Mouse (Mus musculus) neural tube, embryonic 11.5 days (tissue): ENCODE data around the gene Glis3. TPM values are rescaled to one million over a fixed set of nuclear protein-coding genes. Genes with fewer than 3 reads are reported as not detected.

Experiments
- ATAC-seq: fragments of 200-750 bp; cut with Nextera tagmentation; 2 replicates; pipeline ENCODE4 v1.8.0; 2017; ENCODE audit warnings: moderate number of reproducible peaks, mild to moderate bottlenecking, moderate TSS enrichment, moderate library complexity; ENCODE audit not compliant: insufficient read depth, low FRiP score, low TSS enrichment
- DNase-seq: peaks from one replicate; pipeline ENCODE4 v3.0.0-alpha.2; 2015; ENCODE audit warnings: low spot score
- H3K27ac ChIP-seq: fragments of 300-500 bp; sonication (generic); 2 replicates; pipeline ENCODE4 v1.5.1; 2014; ENCODE audit warnings: low read depth, mild to moderate bottlenecking, low read length
- H3K27me3 ChIP-seq: fragments of 300-500 bp; sonication (generic); 2 replicates; pipeline ENCODE4 v1.6.1; 2014; ENCODE audit warnings: mild to moderate bottlenecking, low read length, mixed read lengths; ENCODE audit not compliant: control insufficient read depth, insufficient read depth
- H3K36me3 ChIP-seq: fragments of 300-500 bp; sonication (generic); 2 replicates; pipeline ENCODE4 v1.6.1; 2014; ENCODE audit warnings: mild to moderate bottlenecking, low read length, moderate library complexity, mixed read lengths; ENCODE audit not compliant: control insufficient read depth, insufficient read depth
- H3K4me1 ChIP-seq: fragments of 300-500 bp; sonication (generic); 2 replicates; pipeline ENCODE4 v1.6.1; 2014; ENCODE audit warnings: low read length, mixed read lengths; ENCODE audit not compliant: control insufficient read depth, insufficient read depth
- H3K4me2 ChIP-seq: fragments of 300-500 bp; sonication (generic); 2 replicates; pipeline ENCODE4 v1.6.1; 2014; ENCODE audit warnings: low read depth, mild to moderate bottlenecking, moderate library complexity
- H3K4me3 ChIP-seq: fragments of 300-500 bp; sonication (generic); 2 replicates; pipeline ENCODE4 v1.5.1; 2014; ENCODE audit warnings: low read depth, low read length
- H3K9ac ChIP-seq: fragments of 300-500 bp; sonication (generic); 2 replicates; pipeline ENCODE4 v1.6.1; 2014; ENCODE audit warnings: mild to moderate bottlenecking, low read length
- H3K9me3 ChIP-seq: fragments of 300-500 bp; sonication (generic); 2 replicates; pipeline ENCODE4 v1.6.1; 2016; ENCODE audit warnings: low read length; ENCODE audit not compliant: control insufficient read depth
- WGBS: fragments of 180-500 bp; shearing (Covaris S2); extraction: QIAGEN DNeasy Blood & Tissue Kit; methylation state at CpG from one replicate; pipeline ENCODE4 v1.1.7; 2014; 5-methylcytosine and 5-hydroxymethylcytosine counted together
- polyA plus RNA-seq: library from polyadenylated mRNA; unstranded; fragments of >200 nt; fragmentation: Nextera tagmentation; extraction: Ambion mirVana; gene quantifications from 2 replicates; pipeline ENCODE4 v1.2.1, GENCODE M21; 2014

Glis3 gene
- polyA plus RNA-seq, 1 experiment from 2014 or later: 1.6 TPM

DNA sequence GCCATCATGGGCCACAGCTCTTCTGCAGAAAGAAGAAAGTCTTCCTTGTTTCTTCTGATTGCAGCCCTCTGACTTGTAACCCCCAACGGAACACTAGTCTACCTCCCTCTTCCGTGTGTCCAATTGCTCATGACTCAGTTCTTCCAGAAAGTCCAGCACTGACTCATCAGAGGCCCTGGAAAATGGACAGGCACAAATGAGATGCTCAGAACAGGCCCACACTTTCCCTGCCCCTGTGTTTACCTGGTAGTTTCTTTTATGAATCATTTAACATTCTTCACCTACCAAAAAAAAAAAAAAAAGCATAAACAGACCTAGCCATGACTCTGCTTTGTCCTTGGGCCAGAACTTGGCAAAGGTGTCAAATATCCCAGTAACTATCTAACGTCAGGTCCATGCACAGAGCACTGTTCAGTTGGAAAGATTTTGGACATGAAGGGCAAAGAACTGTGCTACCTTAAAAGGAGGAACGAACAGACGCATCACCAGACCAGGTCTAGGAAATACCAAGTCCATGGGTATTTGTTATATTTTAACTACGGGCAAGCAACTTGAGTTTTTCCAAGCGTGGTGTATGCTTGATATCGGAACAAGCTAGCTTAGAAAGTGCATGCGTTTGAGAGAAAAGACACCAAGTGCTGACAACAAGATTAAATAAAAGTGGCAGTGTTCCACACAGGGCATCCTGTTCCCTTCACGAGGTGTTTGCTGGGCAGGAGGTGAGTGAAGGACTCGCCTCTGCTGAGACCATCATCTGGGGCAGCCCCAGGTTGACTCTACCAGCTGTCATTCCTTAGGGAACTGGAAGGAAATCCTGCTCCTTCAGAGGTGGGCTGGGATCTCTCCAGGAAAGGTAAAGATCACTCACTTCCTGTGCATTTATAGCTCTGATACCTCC is 58.0 kb downstream of the Glis3 start:
- H3K36me3 ChIP-seq: no peaks in the 10 kb centered on the region
- no peak overlapping the region for H3K4me2 ChIP-seq
- no peak for DNase-seq
- ATAC-seq: no peak
- 92% methylated on average over 11 of the region's 11 CpGs for WGBS
- no peak overlapping the region for H3K9ac ChIP-seq
- H3K27ac ChIP-seq: no peak overlapping the region
- no peaks in the 10 kb centered on the region for H3K4me1 ChIP-seq
- no peak overlapping the region for H3K4me3 ChIP-seq
- H3K9me3 ChIP-seq: no peaks in the 10 kb centered on the region
- no peaks in the 10 kb centered on the region for H3K27me3 ChIP-seq

DNA sequence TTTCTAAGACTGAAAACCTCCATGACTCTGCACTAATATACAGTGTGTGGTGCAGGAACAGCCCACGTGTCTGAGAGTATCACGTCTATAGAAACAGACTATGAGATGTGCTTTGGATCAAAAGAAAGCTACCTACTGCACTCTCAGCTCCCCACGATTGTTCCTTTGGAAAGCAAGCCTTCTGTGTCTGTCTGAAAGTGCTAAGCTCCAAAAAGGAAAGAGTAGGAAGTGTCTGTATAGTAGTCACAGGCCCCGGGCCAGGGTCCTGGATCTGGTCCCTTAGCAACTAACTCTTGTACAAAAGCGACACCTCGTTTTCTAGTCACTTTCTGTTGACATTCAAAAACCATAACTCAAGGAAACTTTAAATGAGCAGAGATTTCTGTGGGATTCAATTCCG is 62.1 kb downstream of the Glis3 start:
- no peaks in the 10 kb centered on the region for H3K36me3 ChIP-seq
- ATAC-seq (no peak), DNase-seq (no peak)
- H3K4me2 ChIP-seq: no peak overlapping the region
- H3K4me3 ChIP-seq: no peak overlapping the region
- H3K27ac ChIP-seq: no peak overlapping the region
- H3K9ac ChIP-seq: no peak overlapping the region
- no peaks in the 10 kb centered on the region for H3K4me1 ChIP-seq
- WGBS: 87% methylated on average over 7 of the region's 7 CpGs
- no peaks in the 10 kb centered on the region for H3K27me3 ChIP-seq
- H3K9me3 ChIP-seq: no peaks in the 10 kb centered on the region

DNA sequence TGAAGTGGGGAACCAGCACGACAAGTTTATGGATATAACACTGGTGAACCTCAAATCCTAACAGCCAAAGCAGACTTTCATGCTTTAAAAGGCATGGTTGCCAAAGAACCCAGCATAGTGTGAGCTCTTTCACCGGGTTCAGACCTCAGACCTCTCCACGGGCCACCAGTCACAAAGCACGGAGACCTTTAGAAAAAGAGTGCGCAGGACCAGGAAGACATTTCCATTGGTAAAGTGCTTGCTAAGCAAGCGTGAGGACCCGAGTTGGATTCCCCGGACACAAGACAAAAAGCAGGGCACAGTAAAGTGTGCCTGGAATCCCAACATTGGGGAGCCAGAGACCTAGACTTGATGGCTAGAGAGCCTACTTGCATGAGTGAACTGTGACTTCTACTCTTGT is 62.7 kb downstream of the Glis3 start:
- no peak overlapping the region for H3K4me2 ChIP-seq
- no peak overlapping the region for H3K4me3 ChIP-seq
- ATAC-seq: no peak
- H3K9me3 ChIP-seq: no peaks in the 10 kb centered on the region
- no peaks in the 10 kb centered on the region for H3K27me3 ChIP-seq
- no peaks in the 10 kb centered on the region for H3K36me3 ChIP-seq
- no peaks in the 10 kb centered on the region for H3K4me1 ChIP-seq
- H3K27ac ChIP-seq: no peak overlapping the region
- DNase-seq: no peak
- WGBS: 72% methylated on average over 8 of the region's 8 CpGs
- H3K9ac ChIP-seq: no peak overlapping the region

DNA sequence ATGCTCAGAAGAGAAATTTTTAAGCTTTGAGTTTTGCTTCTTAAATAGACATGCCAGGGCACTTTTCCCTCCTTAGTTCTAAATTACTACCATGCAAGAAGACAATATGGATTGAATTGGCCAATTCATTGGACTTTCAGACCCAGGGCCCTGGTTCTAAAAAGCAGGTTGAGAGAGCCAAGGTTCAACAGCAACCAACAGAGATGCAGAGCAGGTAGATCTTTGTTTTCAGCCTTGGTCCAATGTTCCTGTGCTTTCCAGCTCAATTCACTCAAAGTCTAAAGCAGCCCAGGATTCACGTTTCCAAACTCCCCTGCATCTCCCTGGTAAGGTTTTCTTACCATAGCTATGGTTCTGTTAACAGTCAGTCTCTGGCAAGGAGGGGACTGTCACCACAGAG is 63.4 kb downstream of the Glis3 start:
- ATAC-seq (no peak), DNase-seq (no peak)
- Histone ChIP-seq H3K9me3 (no peaks in the 10 kb centered on the region), H3K9ac (no peak overlapping the region), H3K4me1 (no peaks in the 10 kb centered on the region), H3K27me3 (no peaks in the 10 kb centered on the region), H3K4me3 (no peak overlapping the region), H3K4me2 (no peak overlapping the region), H3K36me3 (no peaks in the 10 kb centered on the region), H3K27ac (no peak overlapping the region)
- 68% methylated on average over 1 of the region's 1 CpGs for WGBS

DNA sequence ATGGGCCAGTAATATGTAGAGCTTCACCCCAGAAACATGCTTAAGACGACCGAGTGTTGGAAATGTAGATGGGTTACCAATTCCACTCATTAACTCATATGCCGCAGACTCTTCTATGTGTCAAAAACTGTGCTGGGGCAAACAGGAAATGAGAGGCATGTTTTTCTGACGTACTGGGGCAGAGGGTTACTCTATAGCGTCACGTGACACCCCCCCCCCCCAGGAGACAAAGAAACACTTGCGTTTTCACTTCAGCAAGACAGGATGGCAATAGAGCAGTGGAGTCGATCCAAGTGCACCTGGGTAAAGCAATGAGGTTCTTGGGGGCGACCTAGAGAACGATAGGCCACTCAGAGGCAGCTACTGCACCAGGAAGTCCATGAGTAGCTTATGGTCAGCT is 67.6 kb downstream of the Glis3 start:
- H3K4me3 ChIP-seq: no peak overlapping the region
- H3K4me1 ChIP-seq: no peaks in the 10 kb centered on the region; the same call in 1 of the 2 replicates
- WGBS: 87% methylated on average over 10 of the region's 10 CpGs
- no peak overlapping the region for H3K4me2 ChIP-seq
- no peak overlapping the region for H3K27ac ChIP-seq
- no peak for DNase-seq
- no peaks in the 10 kb centered on the region for H3K9me3 ChIP-seq
- no peaks in the 10 kb centered on the region for H3K36me3 ChIP-seq
- no peak for ATAC-seq
- H3K9ac ChIP-seq: no peak overlapping the region
- no peaks in the 10 kb centered on the region for H3K27me3 ChIP-seq

DNA sequence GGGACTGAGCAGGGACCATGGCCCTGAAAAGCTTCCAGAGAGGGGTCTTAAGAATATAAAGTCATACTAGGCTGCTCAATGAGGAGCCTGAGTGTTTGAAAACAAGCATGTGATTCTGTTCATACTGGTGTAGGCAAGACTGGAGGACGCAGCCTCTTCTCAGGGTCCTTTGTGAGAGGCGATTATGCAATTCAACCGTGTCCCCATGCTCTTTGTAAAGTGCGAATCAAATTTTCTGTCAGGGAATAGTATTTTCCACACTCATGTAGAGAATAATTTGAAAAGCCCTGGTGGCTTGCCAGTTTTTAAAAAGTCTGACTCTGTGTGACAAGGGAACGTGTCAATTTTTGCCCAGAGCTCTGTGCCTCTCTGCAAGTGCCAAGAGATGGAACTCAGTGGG is 71.1 kb downstream of the Glis3 start:
- H3K36me3 ChIP-seq: no peaks in the 10 kb centered on the region
- H3K4me3 ChIP-seq: no peak overlapping the region
- H3K27me3 ChIP-seq: no peaks in the 10 kb centered on the region
- no peaks in the 10 kb centered on the region for H3K9me3 ChIP-seq
- WGBS: 57% methylated on average over 5 of the region's 5 CpGs
- ATAC-seq: no peak
- DNase-seq: no peak
- no peaks in the 10 kb centered on the region; the same call in 1 of the 2 replicates for H3K4me1 ChIP-seq
- no peak overlapping the region for H3K9ac ChIP-seq
- H3K27ac ChIP-seq: no peak overlapping the region
- no peak overlapping the region for H3K4me2 ChIP-seq

DNA sequence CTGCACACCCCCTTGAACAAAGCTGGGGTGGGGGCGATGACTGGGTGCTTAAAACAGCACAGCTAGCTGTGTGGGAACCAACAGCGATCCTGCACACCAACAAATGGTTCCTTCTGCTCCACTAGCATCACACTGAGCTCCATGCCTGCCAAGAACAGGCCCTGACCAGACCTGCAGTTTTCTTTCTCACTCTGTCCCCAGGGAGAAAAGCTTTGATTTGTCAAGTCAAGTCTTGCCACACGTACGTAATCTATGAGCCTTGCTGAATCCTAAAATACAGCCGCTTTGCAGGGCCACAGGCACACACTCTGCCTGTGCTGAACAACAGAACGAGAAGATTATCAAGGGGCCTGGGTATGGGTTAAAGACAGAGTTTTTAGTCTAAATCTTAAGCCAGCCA is 71.6 kb downstream of the Glis3 start:
- no peak overlapping the region for H3K27ac ChIP-seq

DNA sequence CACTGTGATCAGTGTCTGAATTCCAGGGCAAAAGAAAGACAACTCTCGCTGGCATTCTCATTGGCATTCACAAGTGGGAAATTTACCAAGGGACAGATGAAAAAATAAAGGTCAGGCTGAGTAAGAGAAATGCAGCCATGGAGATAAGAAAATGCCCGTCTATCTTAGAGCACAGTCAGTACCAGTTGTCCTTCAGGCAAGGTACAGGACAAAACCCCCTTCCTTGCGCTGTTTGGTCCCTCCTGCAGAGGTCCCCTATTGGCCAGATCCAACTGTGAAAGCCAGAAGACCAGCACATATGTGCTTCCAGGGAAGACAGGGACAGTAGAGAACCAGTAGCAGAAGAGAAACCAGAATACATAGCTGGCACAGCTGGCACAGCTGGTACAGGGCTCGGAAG is 79.0 kb downstream of the Glis3 start:
- DNase-seq: no peak
- H3K4me2 ChIP-seq: no peak overlapping the region
- no peaks in the 10 kb centered on the region for H3K27me3 ChIP-seq
- H3K4me1 ChIP-seq: no peaks in the 10 kb centered on the region
- WGBS: 85% methylated on average over 4 of the region's 4 CpGs
- H3K9me3 ChIP-seq: no peaks in the 10 kb centered on the region
- no peak overlapping the region for H3K4me3 ChIP-seq
- H3K27ac ChIP-seq: no peak overlapping the region
- H3K9ac ChIP-seq: no peak overlapping the region
- ATAC-seq: no peak
- H3K36me3 ChIP-seq: no peaks in the 10 kb centered on the region

More for the DNA sequence above, 71.6 kb downstream of the Glis3 start:
- Histone ChIP-seq H3K9ac (no peak overlapping the region), H3K9me3 (no peaks in the 10 kb centered on the region), H3K4me3 (no peak overlapping the region), H3K27me3 (no peaks in the 10 kb centered on the region), H3K36me3 (no peaks in the 10 kb centered on the region), H3K4me1 (no peaks in the 10 kb centered on the region; the same call in 1 of the 2 replicates), H3K4me2 (no peak overlapping the region)
- DNase-seq: no peak
- 64% methylated on average over 6 of the region's 6 CpGs for WGBS
- no peak for ATAC-seq

DNA sequence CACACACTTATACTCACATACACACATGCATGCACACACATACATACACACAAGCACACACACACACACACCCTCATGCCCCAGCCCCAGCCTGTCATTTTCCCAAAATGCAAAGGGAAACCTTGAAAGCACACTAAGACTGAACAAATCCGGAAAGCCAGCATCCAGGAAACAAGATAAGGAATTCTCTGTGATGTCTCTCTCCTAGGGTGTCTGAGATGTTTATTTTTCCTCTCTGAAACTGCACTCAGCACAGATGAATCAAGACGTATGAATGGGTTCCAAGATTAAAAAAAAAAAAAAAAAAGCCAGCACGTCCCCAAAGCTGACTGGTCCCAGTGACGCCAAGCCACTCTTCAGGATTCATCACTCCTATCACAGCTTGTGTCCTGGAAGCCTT is 85.7 kb downstream of the Glis3 start:
- Histone ChIP-seq H3K4me3 (no peak overlapping the region), H3K27me3 (no peaks in the 10 kb centered on the region), H3K4me2 (no peak overlapping the region), H3K27ac (no peak overlapping the region), H3K9me3 (no peaks in the 10 kb centered on the region), H3K4me1 (no peaks in the 10 kb centered on the region), H3K9ac (no peak overlapping the region), H3K36me3 (no peaks in the 10 kb centered on the region)
- DNase-seq (no peak), ATAC-seq (no peak)
- 53% methylated on average over 4 of the region's 4 CpGs for WGBS
